Mouse (Mus musculus): ENCODE measurements at regions not wholly inside any gene's neighbourhood (a gene's known extent, or its start where the extent isn't known, plus 50 kb on each side); places are given as distances from the start of the nearest gene placed in this dataset.

DNA sequence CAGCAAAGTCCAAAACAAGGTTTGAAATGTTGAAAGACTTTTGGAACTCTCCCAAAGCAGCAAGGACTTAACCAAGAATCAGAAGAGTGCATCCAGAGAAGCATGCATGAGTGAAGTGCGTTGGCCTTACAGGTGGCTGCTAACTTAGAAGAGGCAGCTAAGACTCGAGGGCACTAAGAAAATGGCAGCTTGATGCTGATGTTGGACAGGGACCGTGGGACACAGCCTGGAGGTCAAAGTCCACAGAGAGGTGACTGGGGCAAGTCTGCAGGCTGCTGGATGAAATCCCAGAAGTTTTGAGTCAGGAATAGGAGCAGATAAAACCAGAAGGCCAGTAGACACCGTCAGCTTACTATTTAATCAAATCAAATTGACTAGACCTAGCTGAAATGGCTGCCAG is 69.3 kb upstream of the Coch start:
- H3K27me3 ChIP-seq (replicated peaks) = no peaks in the 10 kb centered on the region
- H3K27ac ChIP-seq (ENCODE audit: insufficient read depth, low read depth) = no peak overlapping the region
- no peak overlapping the region for H3K4me3 ChIP-seq (replicated peaks in 1 of 3; ENCODE audit: low read depth in 2 of 3, low read length in 2 of 3, poor library complexity in 1 of 3)
- peaks cover 0 to 5% of the 10 kb centered on the region in 2 experiments; a peak in 1 of 4 replicates for H3K4me1 ChIP-seq (ENCODE audit: control insufficient read depth in 1 of 2, insufficient read depth in 2 of 2)
- no peaks in the 10 kb centered on the region for H3K79me2 ChIP-seq (replicated peaks; ENCODE audit: control insufficient read depth, extremely low read depth, insufficient read depth, poor library complexity, severe bottlenecking)
- no peak overlapping the region for H3K9ac ChIP-seq (ENCODE audit: insufficient read depth, low read depth)
- no peak overlapping the region for H3K4me2 ChIP-seq (ENCODE audit: insufficient read depth, low read depth, poor library complexity, severe bottlenecking)
- TF ChIP-seq POLR2A (IDR thresholded peaks at IDR 0.05; ENCODE audit: low read depth, low read length) (no peak), SIN3A (IDR thresholded peaks at IDR 0.05; ENCODE audit: low read length) (no peak), SMC3 (IDR thresholded peaks at IDR 0.05; ENCODE audit: low read depth, low read length) (no peak), ZNF384 (IDR thresholded peaks at IDR 0.05; ENCODE audit: low read depth, low read length) (no peak), MAFK (IDR thresholded peaks at IDR 0.05; ENCODE audit: insufficient replicate concordance, low read length) (no peak), ETS1 (conservative IDR thresholded peaks at IDR 0.05; ENCODE audit: low read depth, low read length) (no peak), EP300 (IDR thresholded peaks at IDR 0.05; ENCODE audit: low read length) (no peak), NELFE (IDR thresholded peaks at IDR 0.05; ENCODE audit: low read depth, low read length) (no peak), JUND (conservative IDR thresholded peaks at IDR 0.05; ENCODE audit: low read depth, low read length) (no peak), NRF1 (IDR thresholded peaks at IDR 0.05; ENCODE audit: low read depth, low read length) (no peak), ELF1 (IDR thresholded peaks at IDR 0.05; ENCODE audit: low read depth, low read length) (no peak), CHD2 (IDR thresholded peaks at IDR 0.05; ENCODE audit: low read length) (no peak), MYC (IDR thresholded peaks at IDR 0.05; ENCODE audit: low read depth, low read length) (no peak), KAT2A (IDR thresholded peaks at IDR 0.05; ENCODE audit: insufficient replicate concordance, low read length) (no peak), ZKSCAN1 (IDR thresholded peaks at IDR 0.05; ENCODE audit: borderline replicate concordance, low read depth, low read length) (no peak), MEF2A (IDR thresholded peaks at IDR 0.05; ENCODE audit: borderline replicate concordance, low read depth, low read length) (no peak), GABPA (IDR thresholded peaks at IDR 0.05; ENCODE audit: insufficient replicate concordance, low read depth, low read length) (no peak), PAX5 (IDR thresholded peaks at IDR 0.05; ENCODE audit: low read length) (no peak), MXI1 (IDR thresholded peaks at IDR 0.05; ENCODE audit: low read depth, low read length) (no peak), ZC3H11A (IDR thresholded peaks at IDR 0.05; ENCODE audit: low read depth, low read length) (no peak)
- DNase-seq (ENCODE audit: extremely low read depth) = no peak
- H3K9me3 ChIP-seq (replicated peaks; ENCODE audit: low read length) = no peaks in the 10 kb centered on the region
- in situ Hi-C loops (cut with MboI; ENCODE audit: low pct_ligation_motif_present, low pct_unique_long_range_greater_than_20kb, low sequenced_read_pairs) (no loop called here), dilution Hi-C loops (cut with MboI; ENCODE audit: extremely low pct_ligation_motif_present, extremely low pct_unique_long_range_greater_than_20kb, low sequenced_read_pairs) (no loop called here)
- no peaks in the 10 kb centered on the region for H3K36me3 ChIP-seq (replicated peaks in 1 of 2; ENCODE audit: control insufficient read depth in 1 of 2, insufficient read depth in 1 of 2, low read length in 1 of 2)

GRCm38 (mm10) chr12:51527854-51528253 is 65.3 kb upstream of the Coch start:
- Histone ChIP-seq H3K4me2 (ENCODE audit: insufficient read depth, low read depth, poor library complexity, severe bottlenecking) (no peak overlapping the region), H3K9ac (ENCODE audit: insufficient read depth, low read depth) (no peak overlapping the region), H3K79me2 (replicated peaks; ENCODE audit: control insufficient read depth, extremely low read depth, insufficient read depth, poor library complexity, severe bottlenecking) (no peaks in the 10 kb centered on the region), H3K4me3 (replicated peaks in 1 of 3; ENCODE audit: low read depth in 2 of 3, low read length in 2 of 3, poor library complexity in 1 of 3) (no peak overlapping the region), H3K27ac (ENCODE audit: insufficient read depth, low read depth) (no peak overlapping the region), H3K27me3 (replicated peaks) (no peaks in the 10 kb centered on the region), H3K9me3 (replicated peaks; ENCODE audit: low read length) (no peaks in the 10 kb centered on the region), H3K4me1 (ENCODE audit: control insufficient read depth in 1 of 2, insufficient read depth in 2 of 2) (peaks cover 0 to 5% of the 10 kb centered on the region in 2 experiments; a peak in 1 of 4 replicates), H3K36me3 (replicated peaks in 1 of 2; ENCODE audit: control insufficient read depth in 1 of 2, insufficient read depth in 1 of 2, low read length in 1 of 2) (no peaks in the 10 kb centered on the region)
- no peak for TF ChIP-seq MAFK (IDR thresholded peaks at IDR 0.05; ENCODE audit: insufficient replicate concordance, low read length)
- TF ChIP-seq ZKSCAN1 (IDR thresholded peaks at IDR 0.05; ENCODE audit: borderline replicate concordance, low read depth, low read length) = no peak
- TF ChIP-seq MAZ (IDR thresholded peaks at IDR 0.05; ENCODE audit: low read depth, low read length) = no peak
- TF ChIP-seq ELF1 (IDR thresholded peaks at IDR 0.05; ENCODE audit: low read depth, low read length) = no peak
- TF ChIP-seq GABPA (IDR thresholded peaks at IDR 0.05; ENCODE audit: insufficient replicate concordance, low read depth, low read length) = no peak
- no peak for TF ChIP-seq ETS1 (conservative IDR thresholded peaks at IDR 0.05; ENCODE audit: low read depth, low read length)
- no peak for TF ChIP-seq MYC (IDR thresholded peaks at IDR 0.05; ENCODE audit: low read depth, low read length)
- no peak for TF ChIP-seq MAX (IDR thresholded peaks at IDR 0.05; ENCODE audit: low read length)
- no peak for TF ChIP-seq USF1 (IDR thresholded peaks at IDR 0.05; ENCODE audit: low read depth, low read length)
- TF ChIP-seq NRF1 (IDR thresholded peaks at IDR 0.05; ENCODE audit: low read depth, low read length) = no peak
- TF ChIP-seq KAT2A (IDR thresholded peaks at IDR 0.05; ENCODE audit: insufficient replicate concordance, low read length) = no peak
- no peak for TF ChIP-seq SIN3A (IDR thresholded peaks at IDR 0.05; ENCODE audit: low read length)
- TF ChIP-seq MEF2A (IDR thresholded peaks at IDR 0.05; ENCODE audit: borderline replicate concordance, low read depth, low read length) = no peak
- no peak for TF ChIP-seq CTCF (conservative IDR thresholded peaks at IDR 0.05 in 1 of 2, IDR thresholded peaks at IDR 0.05 in 1 of 2; ENCODE audit: low read depth in 2 of 2, low read length in 2 of 2)
- TF ChIP-seq BHLHE40 (IDR thresholded peaks at IDR 0.05; ENCODE audit: low read depth, low read length) = no peak
- TF ChIP-seq CHD2 (IDR thresholded peaks at IDR 0.05; ENCODE audit: low read length) = no peak
- TF ChIP-seq RCOR1 (conservative IDR thresholded peaks at IDR 0.05; ENCODE audit: low read depth, low read length) = no peak
- TF ChIP-seq CHD1 (IDR thresholded peaks at IDR 0.05; ENCODE audit: low read depth, low read length) = no peak
- no peak for DNase-seq (ENCODE audit: extremely low read depth)
- dilution Hi-C loops (cut with MboI; ENCODE audit: extremely low pct_ligation_motif_present, extremely low pct_unique_long_range_greater_than_20kb, low sequenced_read_pairs) (no loop called here), in situ Hi-C loops (cut with MboI; ENCODE audit: low pct_ligation_motif_present, low pct_unique_long_range_greater_than_20kb, low sequenced_read_pairs) (no loop called here)

Data from CH12.LX (cell line).